Mouse (Mus musculus) gastrocnemius, adult 2 months (tissue): ENCODE data around the gene Nedd8. TPM values are rescaled to one million over a fixed set of nuclear protein-coding genes. Genes with fewer than 3 reads are reported as not detected.

Source experiments
- DNase-seq: peaks from one replicate; pipeline ENCODE4 v3.0.0; 2022
- H3K27ac ChIP-seq: fragments of 200-600 bp; 2 replicates; pipeline ENCODE4 v1.8.1; 2022; ENCODE audit warnings: mild to moderate bottlenecking
- H3K4me3 ChIP-seq: fragments of 200-600 bp; 2 replicates; pipeline ENCODE4 v1.8.1; 2022; ENCODE audit warnings: mild to moderate bottlenecking, moderate library complexity
- CTCF ChIP-seq: fragments of 200-600 bp; IDR thresholded peaks from 2 replicates; pipeline ENCODE4 v1.8.1; 2022; ENCODE audit warnings: antibody characterized with exemption, mild to moderate bottlenecking, moderate library complexity
- intact Hi-C: fragments of 180-260 bp; cut with DNase I; formaldehyde crosslinking; loops from one replicate; pipeline ENCODE4 v1.15.1; 2025
- total RNA-seq, 2 experiments: library from RNA; stranded (reverse); gene quantifications; 2 replicates each; pipeline ENCODE4 v1.2.3; 2021

Nedd8 gene
- total RNA-seq, 2 experiments from 2014 or later: 188 to 211 TPM

DNA sequence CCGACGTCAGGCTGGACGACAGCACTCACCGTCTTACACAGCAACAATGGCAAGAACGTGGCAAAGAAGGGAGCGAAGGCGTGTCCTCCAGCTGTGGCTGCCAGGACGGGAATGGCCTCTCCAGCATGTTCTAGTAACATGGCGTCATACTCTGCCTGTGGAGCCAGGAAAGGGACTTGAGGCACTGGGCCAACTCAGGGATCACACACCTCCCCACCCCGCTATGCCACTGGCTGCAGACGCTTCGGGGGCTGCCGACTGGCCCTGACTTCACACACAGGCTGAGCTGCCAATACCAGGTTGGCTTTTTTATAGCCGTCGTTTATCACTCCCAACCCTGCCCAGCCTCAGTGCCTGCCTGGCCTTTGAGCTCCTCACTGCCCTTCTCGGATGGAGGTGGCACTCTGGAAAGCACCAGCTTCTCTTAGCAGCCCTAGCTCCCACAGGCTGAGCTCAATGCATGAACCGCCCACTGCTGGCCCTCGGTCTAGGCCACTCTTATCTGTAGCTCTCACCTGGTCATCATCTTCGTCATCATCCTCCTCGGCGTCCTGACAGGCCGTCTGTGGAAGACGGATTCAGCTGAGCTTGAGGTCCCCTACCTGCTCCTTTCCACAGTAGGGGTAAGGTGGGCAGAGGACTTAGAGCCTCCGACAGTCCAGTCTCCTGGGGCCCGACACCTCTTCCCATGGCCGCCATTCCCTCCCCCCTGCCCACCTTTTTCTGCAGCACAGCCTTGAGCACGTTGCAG lies 43.7 kb downstream of the Nedd8 start:
- DNase-seq: no peak
- TF ChIP-seq CTCF: no peak
- H3K4me3 ChIP-seq: no peak overlapping the region
- intact Hi-C loops: loop anchor here (2.0 kb wide), 1 partner anchor 115 kb away; no protein-coding TSS in a partner anchor
- no peak overlapping the region for H3K27ac ChIP-seq

DNA sequence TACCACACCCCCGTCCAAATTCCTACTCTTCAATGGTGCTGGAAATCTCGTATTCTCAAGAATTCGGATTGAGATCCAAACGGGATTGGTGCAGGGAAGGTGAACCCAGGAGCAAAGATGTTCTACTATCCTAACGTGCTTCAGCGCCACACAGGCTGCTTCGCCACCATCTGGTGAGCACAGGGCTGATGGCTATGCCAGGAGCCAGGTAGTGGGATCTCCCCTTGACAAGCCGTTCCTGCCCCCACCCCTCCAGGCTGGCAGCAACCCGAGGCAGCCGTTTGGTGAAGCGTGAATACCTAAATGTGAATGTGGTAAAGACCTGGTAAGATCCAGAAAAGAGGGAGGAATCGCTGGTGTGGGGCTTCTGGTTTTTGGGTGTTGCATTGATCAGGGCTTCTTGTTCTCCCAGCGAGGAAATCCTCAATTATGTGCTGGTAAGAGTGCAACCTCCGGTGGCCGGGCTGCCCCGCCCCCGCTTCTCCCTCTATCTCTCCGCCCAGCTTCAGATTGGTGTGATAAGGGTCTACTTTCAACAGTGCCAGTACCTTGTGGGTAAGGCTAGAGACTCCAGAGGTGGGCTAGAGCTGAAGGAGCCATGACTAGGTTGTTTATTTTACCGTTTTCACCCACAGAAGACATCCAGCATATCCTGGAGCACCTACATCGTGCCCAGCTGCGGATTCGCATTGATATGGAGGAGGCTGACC lies 53.3 kb downstream of the Nedd8 start:
- no peak overlapping the region for H3K27ac ChIP-seq
- intact Hi-C loops: no loop called here
- no peak for DNase-seq
- H3K4me3 ChIP-seq: no peak overlapping the region
- TF ChIP-seq CTCF: no peak

DNA sequence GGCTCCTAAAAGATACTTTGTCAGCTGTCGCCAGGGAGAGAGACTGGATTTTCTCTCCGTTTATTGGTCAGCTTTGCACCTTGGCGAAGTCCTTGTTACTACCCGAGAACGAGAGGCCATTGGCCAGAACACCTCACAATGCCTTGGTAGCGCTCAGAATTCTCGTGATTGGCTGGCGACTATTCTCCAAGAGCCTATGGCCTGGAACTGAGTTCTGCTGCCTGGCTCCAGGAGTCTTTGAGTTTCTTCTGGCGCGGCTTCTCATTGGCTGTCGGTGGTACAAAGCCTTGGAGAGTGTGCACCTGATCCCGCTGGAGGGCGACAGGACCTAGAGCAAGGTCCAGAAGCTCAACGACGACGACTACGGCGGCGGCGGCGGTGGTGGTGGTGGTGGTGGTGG lies 54.1 kb downstream of the Nedd8 start, which contains the start of gene Rec8:
TSS of gene Rec8 (plus strand) at position 216 of the 400 bp plus-strand sequence.
- TF ChIP-seq CTCF: no peak
- DNase-seq: no peak
- Histone ChIP-seq H3K4me3 (no peak within 1 kb of the TSS), H3K27ac (no peak within 1 kb of the TSS)
- intact Hi-C loops: no loop called here

DNA sequence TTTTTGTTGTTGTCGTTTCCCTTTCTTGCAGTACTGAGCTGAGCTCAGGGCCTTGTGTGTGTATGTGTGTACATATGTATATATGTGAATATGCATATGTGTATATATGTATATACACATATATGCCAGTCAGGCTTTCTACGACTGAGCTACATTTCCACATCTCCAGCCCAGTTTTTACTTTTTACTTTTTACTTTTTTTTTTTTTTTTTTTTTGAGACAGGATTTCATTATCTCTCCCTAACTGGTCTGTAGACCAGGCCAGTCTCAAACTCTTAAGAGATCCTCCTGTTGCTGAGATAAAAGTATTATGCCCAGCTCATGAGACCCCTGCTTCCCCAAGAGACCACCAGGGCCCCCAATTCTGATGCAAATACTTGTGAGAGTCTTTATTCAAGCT lies 55.1 kb downstream of the Nedd8 start:
- Histone ChIP-seq H3K4me3 (no peak overlapping the region), H3K27ac (no peak overlapping the region)
- intact Hi-C loops: no loop called here
- TF ChIP-seq CTCF: no peak
- DNase-seq: no peak

DNA sequence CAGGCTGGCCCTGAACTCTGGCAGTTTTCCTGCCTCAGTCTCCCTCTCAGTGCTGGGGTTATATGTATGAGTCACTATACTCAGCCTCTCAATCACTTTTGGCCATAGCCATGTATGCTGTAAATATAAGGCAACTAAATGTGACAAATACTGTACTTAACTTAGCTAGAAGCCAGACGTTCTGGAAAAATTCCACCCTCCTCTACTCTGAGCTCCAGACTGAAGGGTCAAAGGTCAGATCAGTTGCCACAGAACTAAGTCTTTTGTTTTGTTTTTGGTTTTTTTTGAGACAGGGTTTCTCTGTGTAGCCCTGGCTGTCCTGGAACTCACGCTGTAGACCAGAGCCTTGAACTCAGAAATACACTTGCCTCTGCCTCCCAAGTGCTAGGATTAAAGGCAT lies 56.0 kb downstream of the Nedd8 start:
- intact Hi-C loops: no loop called here
- DNase-seq: no peak
- no peak for TF ChIP-seq CTCF
- Histone ChIP-seq H3K27ac (no peak overlapping the region), H3K4me3 (no peak overlapping the region)

DNA sequence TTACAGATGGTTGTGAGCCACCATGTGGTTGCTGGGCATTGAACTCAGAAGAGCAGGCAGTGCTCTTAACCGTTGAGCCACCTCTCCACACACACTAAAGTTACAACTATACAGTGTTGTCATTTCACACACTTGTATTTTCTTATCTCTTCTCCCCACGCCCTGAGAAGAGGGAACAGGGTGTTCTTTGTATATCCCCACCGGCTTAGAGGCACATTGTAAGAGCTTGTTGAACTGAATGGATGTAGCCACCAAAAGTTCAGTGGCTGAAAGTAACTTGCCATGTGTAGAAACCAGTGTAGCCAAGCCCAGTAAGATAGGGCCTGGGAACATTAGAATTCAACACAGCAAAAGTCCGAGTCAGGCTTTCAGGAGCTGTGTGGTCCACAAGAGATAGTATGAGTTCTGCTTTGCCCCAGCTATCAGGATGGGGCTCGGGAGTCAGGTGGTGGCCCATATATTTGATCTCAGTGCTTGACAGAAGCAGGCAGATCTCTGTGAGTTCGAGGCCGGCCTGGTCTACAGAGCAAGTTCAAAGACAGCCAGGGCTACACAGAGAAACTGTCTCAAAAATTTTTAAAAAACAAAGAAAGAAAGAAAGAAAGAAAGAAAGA lies 57.3 kb downstream of the Nedd8 start:
- no peak for DNase-seq
- intact Hi-C loops: no loop called here
- no peak overlapping the region for H3K27ac ChIP-seq
- H3K4me3 ChIP-seq: no peak overlapping the region
- no peak for TF ChIP-seq CTCF

DNA sequence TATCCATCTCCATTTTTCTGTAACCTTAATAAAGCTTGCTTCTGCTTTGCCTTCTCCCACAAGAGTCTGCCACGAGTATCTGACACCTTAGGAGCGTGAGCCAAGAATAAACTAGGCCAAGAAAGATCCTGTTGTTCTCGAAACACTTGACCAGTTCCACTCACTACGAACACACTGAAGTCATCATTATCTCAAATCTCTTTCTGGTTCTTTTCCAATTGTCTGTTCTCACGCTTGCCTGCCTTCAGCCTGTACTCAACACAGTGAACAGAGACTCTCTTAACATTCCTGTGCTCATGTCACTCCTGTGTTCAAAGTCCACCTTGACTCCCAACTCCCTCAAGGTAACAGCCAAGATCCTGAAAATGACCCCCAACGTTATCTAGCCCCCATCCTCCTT lies 58.6 kb downstream of the Nedd8 start:
- TF ChIP-seq CTCF: no peak
- H3K27ac ChIP-seq: no peak overlapping the region
- no peak overlapping the region for H3K4me3 ChIP-seq
- intact Hi-C loops: no loop called here
- DNase-seq: no peak

Other genes with a start within 250 kb of the Nedd8 start
- gene Dhrs4, start 193.4 kb downstream of the Nedd8 start, total RNA-seq: 10 to 100 TPM; 28.4 to 68.7 TPM
- under 1 TPM; 0.43 to 0.95 TPM for gene Carmil3, start 181.5 kb downstream of the Nedd8 start, total RNA-seq
- gene Cpne6, start 161.7 kb downstream of the Nedd8 start, total RNA-seq: not detected
- gene Nrl, start 147.1 kb downstream of the Nedd8 start, total RNA-seq: not detected
- gene Pck2, start 131.9 kb downstream of the Nedd8 start, total RNA-seq: 1 to 10 TPM; 3.5 to 4.2 TPM
- 100 to 1,000 TPM; 129 to 133 TPM for gene Dcaf11, start 112.1 kb downstream of the Nedd8 start, total RNA-seq
- not detected for gene A730061H03Rik, start 111.7 kb downstream of the Nedd8 start, total RNA-seq
- gene Fitm1, start 96.5 kb downstream of the Nedd8 start, total RNA-seq: 100 to 1,000 TPM; 282 to 334 TPM
- gene Psme1, start 94.0 kb downstream of the Nedd8 start, total RNA-seq: 10 to 100 TPM; 53.3 to 75.5 TPM
- gene Emc9, start 86.8 kb downstream of the Nedd8 start, total RNA-seq: 10 to 100 TPM; 30.3 to 45.2 TPM
- 10 to 100 TPM; 33.8 to 54.8 TPM for gene Psme2, start 81.0 kb downstream of the Nedd8 start, total RNA-seq
- 10 to 100 TPM; 17.1 to 20.4 TPM for gene Rnf31, start 80.4 kb downstream of the Nedd8 start, total RNA-seq
- gene Irf9, start 68.6 kb downstream of the Nedd8 start, total RNA-seq: 1 to 10 TPM; 4.7 to 5.1 TPM
- gene Rec8, start 54.1 kb downstream of the Nedd8 start, total RNA-seq: not detected
- gene Ipo4, start 36.2 kb downstream of the Nedd8 start, total RNA-seq: 10 to 100 TPM; 73.2 to 81.0 TPM
- 1 to 10 TPM; 1.1 to 2.3 TPM for gene Gm49378, start 34.2 kb downstream of the Nedd8 start, total RNA-seq
- 10 to 100 TPM; 15.0 to 21.3 TPM for gene Tm9sf1, start 28.3 kb downstream of the Nedd8 start, total RNA-seq
- under 1 TPM; 0.20 to 0.28 TPM for gene Tssk4, start 21.9 kb downstream of the Nedd8 start, total RNA-seq
- 10 to 100 TPM; 17.4 to 23.8 TPM for gene Mdp1, start 11.6 kb downstream of the Nedd8 start, total RNA-seq
- 1 to 10 TPM; 2.4 to 3.1 TPM for gene Gmpr2, start 183 bp downstream of the Nedd8 start, total RNA-seq
- gene Tinf2, start 9.7 kb upstream of the Nedd8 start, total RNA-seq: 10 to 100 TPM; 10.4 to 13.1 TPM
- under 1 TPM in 1 of 2 experiments, not detected in 1; 0.11 TPM for gene Tgm1, start 41.8 kb upstream of the Nedd8 start, total RNA-seq
- gene Rabggta, start 50.1 kb upstream of the Nedd8 start, total RNA-seq: 10 to 100 TPM in 1 of 2 experiments, 1 to 10 TPM in 1; 9.8 to 10.6 TPM
- gene Dhrs1, start 73.6 kb upstream of the Nedd8 start, total RNA-seq: 10 to 100 TPM; 29.1 to 33.0 TPM
- gene Nop9, start 73.6 kb upstream of the Nedd8 start, total RNA-seq: 10 to 100 TPM in 1 of 2 experiments, 1 to 10 TPM in 1; 9.8 to 10.4 TPM
- gene Cideb, start 86.3 kb upstream of the Nedd8 start, total RNA-seq: not detected
- gene Ltb4r2, start 89.3 kb upstream of the Nedd8 start, total RNA-seq: not detected
- gene Ltb4r1, start 93.8 kb upstream of the Nedd8 start, total RNA-seq: under 1 TPM in 1 of 2 experiments, not detected in 1; 0.18 TPM
- gene Adcy4, start 112.0 kb upstream of the Nedd8 start, total RNA-seq: 10 to 100 TPM in 1 of 2 experiments, 1 to 10 TPM in 1; 6.8 to 10.1 TPM
- gene Ripk3, start 116.7 kb upstream of the Nedd8 start, total RNA-seq: 1 to 10 TPM in 1 of 2 experiments, under 1 TPM in 1; 0.64 to 1.1 TPM
- 1 to 10 TPM; 3.4 to 3.8 TPM for gene Nfatc4, start 151.0 kb upstream of the Nedd8 start, total RNA-seq
- gene Nynrin, start 181.9 kb upstream of the Nedd8 start, total RNA-seq: 1 to 10 TPM; 1.6 to 2.0 TPM
- gene Cbln3, start 212.3 kb upstream of the Nedd8 start, total RNA-seq: not detected
- 1 to 10 TPM; 6.4 to 8.1 TPM for gene Khnyn, start 212.8 kb upstream of the Nedd8 start, total RNA-seq
- 100 to 1,000 TPM; 113 to 127 TPM for gene Sdr39u1, start 228.2 kb upstream of the Nedd8 start, total RNA-seq